Mouse (Mus musculus): Measurements from ENCODE around the gene Cavin3. TPM values are rescaled to one million over a fixed set of nuclear protein-coding genes. Genes with fewer than 3 reads are reported as not detected.

Cavin3 gene
- polyA plus RNA-seq (2021; fragmentation: Nextera tagmentation): 36.0 and 38.6 TPM in 2 replicates
- long read RNA-seq, experiment 1, transcript Cavin3-201 (2 exons, 1,662 nt): major isoform, 41 of 49 reads
- long read RNA-seq, experiment 1, partial matches to known transcripts: 0 of 49 reads
- long read RNA-seq, experiment 1, other reads (novel, unspliced or antisense): 8 of 49 reads
- long read RNA-seq, experiment 2, transcript Cavin3-201 (2 exons, 1,662 nt): major isoform, 61 of 68 reads
- long read RNA-seq, experiment 2, partial matches to known transcripts: 0 of 68 reads
- long read RNA-seq, experiment 2, other reads (novel, unspliced or antisense): 7 of 68 reads

DNA sequence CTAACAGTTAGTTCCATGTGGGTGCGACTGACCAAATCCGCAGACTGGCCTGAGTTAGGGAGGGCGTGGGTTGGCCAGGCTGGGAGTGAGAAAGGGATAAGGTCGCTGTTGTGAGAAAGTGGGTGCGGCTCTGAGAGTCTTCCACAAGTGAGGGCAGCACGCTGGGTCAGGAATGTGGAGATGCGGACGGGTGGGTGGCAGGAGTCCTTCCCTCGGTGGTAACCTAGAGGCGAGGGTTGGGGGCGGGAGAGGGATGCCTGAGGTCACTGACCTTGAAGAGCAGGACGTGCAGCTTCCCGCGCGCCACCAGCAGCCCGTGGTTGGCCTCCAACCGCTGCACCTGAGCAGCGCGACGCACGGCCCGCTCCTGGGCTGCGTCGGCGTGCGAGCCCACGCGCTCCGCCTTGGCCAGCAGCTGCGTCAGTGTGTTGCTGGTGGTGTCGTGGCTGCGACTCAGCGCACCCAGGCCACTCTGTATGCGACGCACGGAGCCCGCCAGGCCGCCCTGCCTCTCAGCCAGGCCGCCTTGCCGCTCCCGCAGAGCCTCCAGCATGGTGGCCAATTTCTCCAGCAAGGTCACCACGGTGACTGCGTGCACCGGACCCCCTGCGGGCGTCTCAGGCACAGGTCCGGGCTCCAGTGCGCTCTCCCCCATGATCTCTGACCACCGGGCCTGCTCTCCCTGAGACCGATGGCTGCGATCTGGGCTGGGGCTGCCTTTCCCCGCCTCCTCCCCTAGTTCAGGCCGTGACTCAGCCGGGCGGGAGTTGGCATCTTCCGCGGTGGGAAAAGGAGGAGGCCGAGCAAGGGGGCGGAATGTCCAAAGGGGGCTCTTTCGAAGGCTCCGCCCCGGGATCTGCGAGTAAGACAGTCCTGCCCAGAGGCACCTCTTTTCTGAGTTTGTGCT, at the start of gene Cavin3:
TSS of gene Cavin3 (minus strand) at position 796 of the 907 bp plus-strand sequence.

Other genes with a start within 250 kb of the Cavin3 start
- gene Olfr688, start 194.2 kb downstream of the Cavin3 start, polyA plus RNA-seq (2021; fragmentation: Nextera tagmentation): not detected in 2 replicates
- not detected in 2 replicates for gene Olfr689, start 171.1 kb downstream of the Cavin3 start, polyA plus RNA-seq (2021; fragmentation: Nextera tagmentation)
- gene Olfr690, start 148.2 kb downstream of the Cavin3 start, polyA plus RNA-seq (2021; fragmentation: Nextera tagmentation): not detected in 2 replicates
- gene Olfr691, start 140.0 kb downstream of the Cavin3 start, polyA plus RNA-seq (2021; fragmentation: Nextera tagmentation): not detected in 2 replicates
- not detected in 2 replicates for gene Olfr692, start 114.1 kb downstream of the Cavin3 start, polyA plus RNA-seq (2021; fragmentation: Nextera tagmentation)
- gene Gm5901, start 107.3 kb downstream of the Cavin3 start, polyA plus RNA-seq (2021; fragmentation: Nextera tagmentation): not detected in 2 replicates
- gene Fam160a2, start 82.2 kb downstream of the Cavin3 start, polyA plus RNA-seq (2021; fragmentation: Nextera tagmentation): 37.5 and 41.9 TPM in 2 replicates
- gene Cnga4, start 77.7 kb downstream of the Cavin3 start, polyA plus RNA-seq (2021; fragmentation: Nextera tagmentation): 0.33 and 0.43 TPM in 2 replicates
- 24.0 and 37.9 TPM in 2 replicates for gene Cckbr, start 56.6 kb downstream of the Cavin3 start, polyA plus RNA-seq (2021; fragmentation: Nextera tagmentation)
- gene Smpd1, start 72.1 kb upstream of the Cavin3 start, polyA plus RNA-seq (2021; fragmentation: Nextera tagmentation): 91.4 and 99.7 TPM in 2 replicates
- 463 and 483 TPM in 2 replicates for gene Apbb1, start 99.4 kb upstream of the Cavin3 start, polyA plus RNA-seq (2021; fragmentation: Nextera tagmentation)
- 0.49 and 1.2 TPM in 2 replicates for gene Hpx, start 117.8 kb upstream of the Cavin3 start, polyA plus RNA-seq (2021; fragmentation: Nextera tagmentation)
- 37.4 and 60.6 TPM in 2 replicates for gene Trim3, start 151.3 kb upstream of the Cavin3 start, polyA plus RNA-seq (2021; fragmentation: Nextera tagmentation)
- 219 and 252 TPM in 2 replicates for gene Timm10b, start 157.8 kb upstream of the Cavin3 start, polyA plus RNA-seq (2021; fragmentation: Nextera tagmentation)
- 48.2 and 50.0 TPM in 2 replicates for gene Arfip2, start 158.1 kb upstream of the Cavin3 start, polyA plus RNA-seq (2021; fragmentation: Nextera tagmentation)
- gene Gm45799, start 158.3 kb upstream of the Cavin3 start, polyA plus RNA-seq (2021; fragmentation: Nextera tagmentation): 11.6 and 35.0 TPM in 2 replicates
- 0.26 and 0.39 TPM in 2 replicates for gene Dnhd1, start 168.5 kb upstream of the Cavin3 start, polyA plus RNA-seq (2021; fragmentation: Nextera tagmentation)

All from left cerebral cortex, adult 6 months (tissue).